Mouse (Mus musculus) hindbrain, postnatal 0 days (tissue): ENCODE measurements at regions not wholly inside any gene's neighbourhood (a gene's known extent, or its start where the extent isn't known, plus 50 kb on each side); places are given as distances from the start of the nearest gene placed in this dataset.

ENCODE experiments used
- ATAC-seq: fragments of 200-750 bp; cut with Nextera tagmentation; 2 replicates; pipeline ENCODE4 v1.8.0; 2017; ENCODE audit warnings: mild to moderate bottlenecking, moderate TSS enrichment, moderate library complexity
- DNase-seq: peaks from one replicate; pipeline ENCODE4 v3.0.0-alpha.2; 2015; ENCODE audit warnings: low spot score
- H3K27ac ChIP-seq: fragments of 300-500 bp; sonication (generic); 2 replicates; pipeline ENCODE4 v1.5.1; 2014; ENCODE audit warnings: mild to moderate bottlenecking
- H3K27me3 ChIP-seq: fragments of 300-500 bp; sonication (generic); 2 replicates; pipeline ENCODE4 v1.6.1; 2014; ENCODE audit warnings: low read length, mixed read lengths; ENCODE audit not compliant: insufficient read depth
- H3K36me3 ChIP-seq: fragments of 300-500 bp; sonication (generic); 2 replicates; pipeline ENCODE4 v1.6.1; 2014; ENCODE audit warnings: low read length, mixed read lengths; ENCODE audit not compliant: insufficient read depth
- H3K4me1 ChIP-seq: fragments of 300-500 bp; sonication (generic); 2 replicates; pipeline ENCODE4 v1.6.1; 2014; ENCODE audit warnings: antibody characterized with exemption, low read length, mixed read lengths; ENCODE audit not compliant: insufficient read depth
- H3K4me2 ChIP-seq: fragments of 300-500 bp; sonication (generic); 2 replicates; pipeline ENCODE4 v1.6.1; 2014; ENCODE audit warnings: low read depth, mild to moderate bottlenecking, low read length, moderate library complexity, mixed read lengths
- H3K4me3 ChIP-seq: fragments of 300-500 bp; sonication (generic); 2 replicates; pipeline ENCODE4 v1.5.1; 2014; ENCODE audit warnings: low read length
- H3K9ac ChIP-seq: fragments of 300-500 bp; sonication (generic); replicated peaks from 2 replicates; pipeline ENCODE4 v1.6.1; 2014; ENCODE audit warnings: mild to moderate bottlenecking, low read length, moderate library complexity, mixed read lengths
- H3K9me3 ChIP-seq: fragments of 300-500 bp; sonication (generic); 2 replicates; pipeline ENCODE4 v1.6.1; 2016; ENCODE audit warnings: low read length, mixed read lengths
- CTCF ChIP-seq: IDR thresholded peaks from 2 replicates; pipeline ENCODE4 v1.5.1; 2016; ENCODE audit warnings: antibody characterized with exemption, control low read depth, low read depth
- WGBS: fragments of 180-500 bp; shearing (Covaris S2); extraction: QIAGEN DNeasy Blood & Tissue Kit; methylation state at CpG from one replicate; pipeline ENCODE4 v1.1.7; 2014; 5-methylcytosine and 5-hydroxymethylcytosine counted together

GRCm38 (mm10) chr2:61062125-61062524 lies 99.1 kb upstream of the Rbms1 start:
- Histone ChIP-seq H3K4me2 (no peak overlapping the region), H3K4me3 (no peak overlapping the region), H3K36me3 (no peaks in the 10 kb centered on the region), H3K27ac (no peak overlapping the region), H3K4me1 (no peaks in the 10 kb centered on the region), H3K9ac (no peak overlapping the region), H3K27me3 (no peaks in the 10 kb centered on the region), H3K9me3 (no peaks in the 10 kb centered on the region)
- ATAC-seq (no peak), DNase-seq (no peak)
- no peak for TF ChIP-seq CTCF
- WGBS: 72% methylated on average over 2 of the region's 2 CpGs

DNA sequence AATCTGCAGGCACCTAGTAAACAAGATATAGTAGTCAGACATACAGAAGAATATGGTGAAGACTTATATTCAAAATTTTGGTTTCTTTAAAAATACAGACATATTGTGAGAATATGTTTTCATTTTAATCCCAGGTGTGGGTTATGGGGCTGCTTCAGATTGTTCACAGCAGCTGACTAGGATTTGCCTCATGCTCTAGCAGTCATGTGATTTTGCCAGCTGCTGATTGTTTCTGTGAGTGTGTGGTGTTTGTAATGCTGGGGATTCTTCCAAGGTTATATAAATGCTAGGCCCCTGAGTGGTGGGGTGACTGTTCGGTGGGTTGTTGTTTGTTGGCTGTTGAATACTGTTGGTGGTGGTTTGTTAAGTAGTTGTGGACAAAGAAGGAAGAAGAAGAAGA lies 97.9 kb upstream of the Rbms1 start:
- Histone ChIP-seq H3K4me3 (no peak overlapping the region), H3K4me1 (no peaks in the 10 kb centered on the region), H3K4me2 (no peak overlapping the region), H3K9ac (no peak overlapping the region), H3K36me3 (no peaks in the 10 kb centered on the region), H3K27me3 (no peaks in the 10 kb centered on the region), H3K27ac (no peak overlapping the region), H3K9me3 (no peaks in the 10 kb centered on the region)
- TF ChIP-seq CTCF: no peak
- WGBS: 92% methylated on average over 1 of the region's 1 CpGs
- DNase-seq: no peak
- no peak for ATAC-seq

- DNase-seq (peak; percentile 43), ATAC-seq (no peak; the same call in 1 of the 2 replicates)
- no peaks in the 10 kb centered on the region for H3K27me3 ChIP-seq
- no peaks in the 10 kb centered on the region for H3K9me3 ChIP-seq
- H3K9ac ChIP-seq: no peak overlapping the region
- no peak overlapping the region for H3K4me2 ChIP-seq
- no peaks in the 10 kb centered on the region for H3K36me3 ChIP-seq
- H3K4me3 ChIP-seq: no peak overlapping the region
- no peak for TF ChIP-seq CTCF
- WGBS: 27% methylated on average over 6 of the region's 6 CpGs
- 0 out of 2 replicates have a peak overlapping the region, but pooled peaks have one; percentile 5 for H3K27ac ChIP-seq
- no peaks in the 10 kb centered on the region for H3K4me1 ChIP-seq
Measured at GRCm38 (mm10) chr2:61058545-61059235, 95.7 kb upstream of the Rbms1 start.

- WGBS: 78% methylated on average over 9 of the region's 9 CpGs
- DNase-seq (no peak), ATAC-seq (no peak)
- no peak overlapping the region for H3K9ac ChIP-seq
- H3K4me1 ChIP-seq: no peaks in the 10 kb centered on the region
- no peak overlapping the region for H3K27ac ChIP-seq
- no peak overlapping the region for H3K4me3 ChIP-seq
- no peaks in the 10 kb centered on the region for H3K36me3 ChIP-seq
- TF ChIP-seq CTCF: no peak
- H3K9me3 ChIP-seq: no peaks in the 10 kb centered on the region
- H3K27me3 ChIP-seq: no peaks in the 10 kb centered on the region
- H3K4me2 ChIP-seq: no peak overlapping the region
Measured at GRCm38 (mm10) chr2:61052296-61052695, 89.3 kb upstream of the Rbms1 start.

DNA sequence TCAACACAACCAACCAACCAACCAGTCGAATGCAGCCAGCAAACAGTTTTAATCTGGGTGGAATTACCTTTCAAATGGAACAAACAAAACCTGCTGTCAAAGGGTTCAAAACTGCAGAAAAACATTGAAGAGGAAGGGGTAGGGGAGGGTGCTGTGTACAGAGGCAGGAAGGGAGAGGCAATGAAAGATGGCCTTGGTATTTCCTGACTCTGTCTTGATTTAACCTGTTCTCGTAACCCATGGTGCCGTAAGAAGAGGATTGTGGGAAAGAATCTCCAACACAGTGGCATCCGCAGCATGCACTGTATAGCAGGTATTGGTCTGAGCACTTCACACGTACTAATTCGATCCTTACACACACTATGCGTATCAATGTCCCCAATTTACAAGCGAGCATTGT lies 88.8 kb upstream of the Rbms1 start:
- no peaks in the 10 kb centered on the region for H3K36me3 ChIP-seq

GRCm38 (mm10) chr2:61046111-61046767 lies 83.2 kb upstream of the Rbms1 start:
- Histone ChIP-seq H3K36me3 (no peaks in the 10 kb centered on the region), H3K4me2 (no peak overlapping the region), H3K9me3 (no peaks in the 10 kb centered on the region), H3K4me3 (no peak overlapping the region), H3K27me3 (no peaks in the 10 kb centered on the region), H3K9ac (no peak overlapping the region), H3K4me1 (no peaks in the 10 kb centered on the region), H3K27ac (no peak overlapping the region)
- DNase-seq (no peak), ATAC-seq (no peak)
- WGBS: 91% methylated on average over 5 of the region's 5 CpGs
- TF ChIP-seq CTCF: no peak

More for the DNA sequence above, 88.8 kb upstream of the Rbms1 start:
- no peak overlapping the region for H3K4me3 ChIP-seq
- no peak overlapping the region for H3K4me2 ChIP-seq
- no peaks in the 10 kb centered on the region for H3K9me3 ChIP-seq
- no peaks in the 10 kb centered on the region for H3K4me1 ChIP-seq
- DNase-seq: no peak
- WGBS: 89% methylated on average over 8 of the region's 8 CpGs
- ATAC-seq: no peak
- no peak overlapping the region for H3K27ac ChIP-seq
- no peaks in the 10 kb centered on the region for H3K27me3 ChIP-seq
- no peak overlapping the region for H3K9ac ChIP-seq
- no peak for TF ChIP-seq CTCF

GRCm38 (mm10) chr2:61045467-61045866 lies 82.5 kb upstream of the Rbms1 start:
- 87% methylated on average over 6 of the region's 6 CpGs for WGBS
- H3K9me3 ChIP-seq: no peaks in the 10 kb centered on the region
- no peaks in the 10 kb centered on the region for H3K4me1 ChIP-seq
- H3K27me3 ChIP-seq: no peaks in the 10 kb centered on the region
- H3K4me2 ChIP-seq: no peak overlapping the region
- no peak overlapping the region for H3K27ac ChIP-seq
- no peak for TF ChIP-seq CTCF
- ATAC-seq: no peak
- no peaks in the 10 kb centered on the region for H3K36me3 ChIP-seq
- H3K4me3 ChIP-seq: no peak overlapping the region
- no peak for DNase-seq
- H3K9ac ChIP-seq: no peak overlapping the region
